Mouse (Mus musculus) thymus, adult 2 months (tissue): ENCODE results near the gene Gm10309.

Experiments
- CTCF ChIP-seq: fragments of 200-500 bp; IDR thresholded peaks from 2 replicates; pipeline ENCODE4 v1.5.1; 2012; ENCODE audit warnings: mild to moderate bottlenecking, control low read depth, low read length, moderate library complexity, borderline replicate concordance; ENCODE audit not compliant: control insufficient read depth, poor library complexity, insufficient read depth; ENCODE audit errors: extremely low read depth
- POLR2A ChIP-seq: fragments of 200-500 bp; IDR thresholded peaks from 2 replicates; pipeline ENCODE4 v1.6.1; 2012; ENCODE audit warnings: mild to moderate bottlenecking, low read length, control low read depth, moderate library complexity; ENCODE audit not compliant: control insufficient read depth, poor library complexity, insufficient read depth; ENCODE audit errors: extremely low read depth

- TF ChIP-seq CTCF (no peak), POLR2A (no peak)
Measured at GRCm38 (mm10) chr17:86494494-86494893, 10.5 kb downstream of the Gm10309 start.
